Mouse (Mus musculus): Measurements from ENCODE around the gene Tnip2. TPM values are rescaled to one million over a fixed set of nuclear protein-coding genes. Genes with fewer than 3 reads are reported as not detected.

The Tnip2 gene
- total RNA-seq (2023) = 10 to 100 TPM; 12.0 to 17.2 TPM

GRCm38 (mm10) chr5:34513466-34514217, at the start of gene Tnip2:
Tnip2 (minus strand) TSS chr5:34513991.

GRCm38 (mm10) chr5:34525663-34526476, 12.1 kb upstream of the Tnip2 start, which contains the start of gene Sh3bp2:
Sh3bp2 (plus strand) TSS chr5:34525838.

Other genes starting within 250 kb of the Tnip2 start
- gene Zfyve28, start 225.5 kb downstream of the Tnip2 start, total RNA-seq (2023) = 1 to 10 TPM; 3.6 to 4.7 TPM
- gene Cfap99, start 225.4 kb downstream of the Tnip2 start, total RNA-seq (2023) = under 1 TPM in 1 of 2 experiments, not detected in 1; 0.29 TPM
- 100 to 1,000 TPM; 126 to 132 TPM for gene Rnf4, start 177.7 kb downstream of the Tnip2 start, total RNA-seq (2023)
- 10 to 100 TPM; 43.4 to 44.7 TPM for gene Fam193a, start 144.1 kb downstream of the Tnip2 start, total RNA-seq (2023)
- gene Sh3bp2, start 11.8 kb upstream of the Tnip2 start, total RNA-seq (2023) = 10 to 100 TPM; 73.1 to 86.4 TPM
- gene Add1, start 59.7 kb upstream of the Tnip2 start, total RNA-seq (2023) = 100 to 1,000 TPM; 196 to 223 TPM
- 10 to 100 TPM; 53.1 to 61.2 TPM for gene Mfsd10, start 123.2 kb upstream of the Tnip2 start, total RNA-seq (2023)
- gene Nop14, start 146.2 kb upstream of the Tnip2 start, total RNA-seq (2023) = 1 to 10 TPM; 6.6 to 8.1 TPM
- 1 to 10 TPM; 4.0 to 5.5 TPM for gene Grk4, start 146.4 kb upstream of the Tnip2 start, total RNA-seq (2023)
- 10 to 100 TPM; 23.5 to 25.6 TPM for gene Htt, start 247.7 kb upstream of the Tnip2 start, total RNA-seq (2023)